Mouse (Mus musculus) megakaryocyte, adult 5-6 weeks (primary cell): ENCODE data around the gene E2f8. TPM values are rescaled to one million over a fixed set of nuclear protein-coding genes. Genes with fewer than 3 reads are reported as not detected.

Source experiments
- ATAC-seq: 2 replicates; pipeline ENCODE4 v1.8.0; 2016; ENCODE audit warnings: mild to moderate bottlenecking, inconsistent platforms; ENCODE audit not compliant: poor library complexity, severe bottlenecking
- total RNA-seq, 2 experiments: library from RNA; stranded (forward) in 1 of 2; stranded (reverse) in 1 of 2; fragments of 153-499, 151-499 nt in 1 of 2; fragments of 221-1000, 200-1000 nt in 1 of 2; gene quantifications; 2 replicates each; pipeline versions ENCODE4 v1.2.3 to v1.2.4; 2015 to 2017

E2f8 gene
- total RNA-seq, 2 experiments from 2014 or later = 40.6 to 129 TPM

- no peak for ATAC-seq
Observed at GRCm38 (mm10) chr7:48824671-48825070, 56.7 kb downstream of the E2f8 start.

- ATAC-seq = no peak
Observed at GRCm38 (mm10) chr7:48823621-48824020, 57.8 kb downstream of the E2f8 start.

GRCm38 (mm10) chr7:48821654-48822053, 59.7 kb downstream of the E2f8 start:
- no peak for ATAC-seq

Other genes starting within 250 kb of the E2f8 start
- not detected in 2 replicates for gene Mrgprb3, start 237.8 kb downstream of the E2f8 start, total RNA-seq (2015)
- not detected in 2 replicates for gene Mrgprb3, start 237.8 kb downstream of the E2f8 start, total RNA-seq (2017)
- 54.3 and 54.4 TPM in 2 replicates for gene Zdhhc13, start 92.6 kb downstream of the E2f8 start, total RNA-seq (2015)
- gene Zdhhc13, start 92.6 kb downstream of the E2f8 start, total RNA-seq (2017) = 43.1 and 52.2 TPM in 2 replicates
- 10.7 and 12.1 TPM in 2 replicates for gene Csrp3, start 33.6 kb downstream of the E2f8 start, total RNA-seq (2015)
- gene Csrp3, start 33.6 kb downstream of the E2f8 start, total RNA-seq (2017) = 9.2 and 12.2 TPM in 2 replicates
- gene Nav2, start 27.1 kb upstream of the E2f8 start, total RNA-seq (2015) = 9.8 and 10.5 TPM in 2 replicates
- 4.6 and 7.2 TPM in 2 replicates for gene Nav2, start 27.1 kb upstream of the E2f8 start, total RNA-seq (2017)